Mouse (Mus musculus): Measurements from ENCODE around the gene Zfp428. TPM values are rescaled to one million over a fixed set of nuclear protein-coding genes. Genes with fewer than 3 reads are reported as not detected.

The Zfp428 gene
- polyA plus RNA-seq, 1 experiment from 2014 or later, result 26.3 TPM

DNA sequence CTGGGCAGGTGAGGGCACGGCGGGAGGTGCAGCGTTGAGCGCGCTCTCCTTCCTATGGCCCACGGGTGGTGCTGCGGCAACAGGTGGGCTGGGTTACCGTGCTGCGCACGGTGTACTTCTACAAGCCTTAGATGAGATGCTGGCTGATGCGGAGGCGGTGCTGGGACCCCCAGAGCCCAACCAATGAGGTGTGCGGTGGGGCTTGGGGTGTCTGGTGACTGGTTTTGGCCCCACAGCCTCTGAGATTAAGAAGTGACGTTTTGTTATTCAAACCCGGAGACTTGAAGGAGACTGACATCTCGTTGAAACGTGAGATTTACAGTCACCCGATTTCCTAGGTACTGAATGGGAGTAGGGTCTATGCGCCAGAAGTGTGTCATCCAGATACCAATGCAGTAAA, 27.5 kb downstream of the Zfp428 start:
- Histone ChIP-seq H3K4me2 (ENCODE audit: low read depth, low read length) (no peak overlapping the region), H3K36me3 (ENCODE audit: control insufficient read depth, insufficient read depth, low read length) (peaks cover 19% of the 10 kb centered on the region), H3K4me1 (ENCODE audit: control insufficient read depth, insufficient read depth, low read length) (peaks cover 14% of the 10 kb centered on the region), H3K27me3 (replicated peaks; ENCODE audit: control insufficient read depth, insufficient read depth, low read length) (no peaks in the 10 kb centered on the region), H3K4me3 (ENCODE audit: low read length) (no peak overlapping the region), H3K9me3 (ENCODE audit: control insufficient read depth, low read length) (no peaks in the 10 kb centered on the region), H3K27ac (ENCODE audit: low read length) (no peak overlapping the region), H3K9ac (ENCODE audit: low read depth, low read length) (no peak overlapping the region)
- 55% methylated on average over 19 of the region's 19 CpGs for WGBS
- no peak for ATAC-seq

DNA sequence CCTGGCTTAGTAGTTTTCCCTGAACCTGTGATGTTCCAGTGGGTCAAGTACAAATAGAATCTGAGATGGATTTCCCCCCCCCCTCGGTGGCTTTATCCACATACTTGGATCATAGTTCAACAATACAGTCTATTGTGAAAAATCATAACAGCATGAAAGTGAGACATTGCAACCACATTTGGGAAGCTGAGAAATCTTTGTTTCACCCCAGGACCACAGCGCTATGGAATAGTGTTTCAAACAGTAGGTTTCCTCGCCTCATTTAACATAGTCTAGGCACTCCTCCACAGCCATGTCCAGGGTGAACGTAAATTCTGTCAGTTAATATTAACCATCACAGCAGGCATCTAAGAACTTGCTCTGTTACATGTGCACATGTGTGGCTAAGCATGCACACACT, 30.3 kb downstream of the Zfp428 start:
- no peaks in the 10 kb centered on the region for H3K9me3 ChIP-seq (ENCODE audit: control insufficient read depth, low read length)
- H3K4me3 ChIP-seq (ENCODE audit: low read length), result no peak overlapping the region
- peaks cover 4% of the 10 kb centered on the region for H3K4me1 ChIP-seq (ENCODE audit: control insufficient read depth, insufficient read depth, low read length)
- H3K27me3 ChIP-seq (replicated peaks; ENCODE audit: control insufficient read depth, insufficient read depth, low read length), result no peaks in the 10 kb centered on the region
- 76% methylated on average over 4 of the region's 4 CpGs for whole genome bisulfite sequencing
- H3K27ac ChIP-seq (ENCODE audit: low read length), result no peak overlapping the region
- H3K9ac ChIP-seq (ENCODE audit: low read depth, low read length), result no peak overlapping the region
- no peak overlapping the region for H3K4me2 ChIP-seq (ENCODE audit: low read depth, low read length)
- no peak for ATAC-seq
- H3K36me3 ChIP-seq (ENCODE audit: control insufficient read depth, insufficient read depth, low read length), result peaks cover 19% of the 10 kb centered on the region

DNA sequence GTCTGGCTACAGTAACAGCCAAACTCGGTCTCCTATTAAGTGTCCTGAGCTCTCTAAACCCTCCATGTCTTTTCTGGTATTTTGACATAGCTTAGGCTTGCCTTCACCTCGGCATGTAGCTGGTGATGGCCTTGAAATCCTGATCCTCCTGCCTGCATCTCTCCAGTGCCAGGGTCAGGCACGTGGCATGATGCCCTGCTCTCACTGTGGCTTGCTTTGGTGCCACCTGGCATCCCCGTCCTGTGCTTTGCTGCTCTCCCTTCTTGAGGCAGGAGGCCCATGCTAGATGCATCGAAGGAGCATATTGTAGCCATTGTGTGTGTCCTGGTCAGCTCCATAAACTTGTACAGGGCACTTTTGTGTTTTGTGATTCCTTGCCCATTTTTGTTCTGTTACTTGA, 30.8 kb downstream of the Zfp428 start:
- no peak overlapping the region for H3K27ac ChIP-seq (ENCODE audit: low read length)

DNA sequence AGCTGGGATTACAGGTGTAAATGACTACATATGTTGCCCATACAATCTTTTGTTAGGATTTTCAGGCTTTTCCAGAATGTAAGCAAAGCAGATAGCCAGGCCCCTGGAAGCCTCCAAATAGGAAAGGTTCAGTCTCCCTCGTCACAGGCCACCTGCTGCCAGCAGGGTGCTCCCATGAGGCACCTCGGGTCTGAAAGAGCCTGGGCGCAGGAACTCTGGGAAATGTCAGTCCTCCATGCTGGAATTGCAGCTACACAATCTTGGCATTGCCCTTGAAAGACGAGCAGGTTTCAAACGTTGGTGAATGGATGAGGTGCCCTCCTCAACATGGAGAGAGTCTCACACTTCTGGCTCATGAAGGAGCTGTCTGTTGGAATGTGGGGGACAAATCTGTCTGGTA, 31.3 kb downstream of the Zfp428 start:
- Histone ChIP-seq H3K27me3 (replicated peaks; ENCODE audit: control insufficient read depth, insufficient read depth, low read length) (no peaks in the 10 kb centered on the region), H3K4me2 (ENCODE audit: low read depth, low read length) (no peak overlapping the region), H3K9me3 (ENCODE audit: control insufficient read depth, low read length) (no peaks in the 10 kb centered on the region), H3K4me3 (ENCODE audit: low read length) (no peak overlapping the region), H3K36me3 (ENCODE audit: control insufficient read depth, insufficient read depth, low read length) (peaks cover 17% of the 10 kb centered on the region), H3K27ac (ENCODE audit: low read length) (no peak overlapping the region), H3K9ac (ENCODE audit: low read depth, low read length) (no peak overlapping the region), H3K4me1 (ENCODE audit: control insufficient read depth, insufficient read depth, low read length) (no peaks in the 10 kb centered on the region)
- 40% methylated on average over 5 of the region's 5 CpGs for WGBS
- peak; percentile 32; the same call in 1 of the 2 replicates for ATAC-seq

More for the DNA sequence above, 30.8 kb downstream of the Zfp428 start:
- Histone ChIP-seq H3K4me3 (ENCODE audit: low read length) (no peak overlapping the region), H3K4me1 (ENCODE audit: control insufficient read depth, insufficient read depth, low read length) (no peaks in the 10 kb centered on the region), H3K36me3 (ENCODE audit: control insufficient read depth, insufficient read depth, low read length) (peaks cover 19% of the 10 kb centered on the region), H3K4me2 (ENCODE audit: low read depth, low read length) (no peak overlapping the region), H3K9ac (ENCODE audit: low read depth, low read length) (no peak overlapping the region), H3K9me3 (ENCODE audit: control insufficient read depth, low read length) (no peaks in the 10 kb centered on the region), H3K27me3 (replicated peaks; ENCODE audit: control insufficient read depth, insufficient read depth, low read length) (no peaks in the 10 kb centered on the region)
- no peak for ATAC-seq
- 82% methylated on average over 5 of the region's 5 CpGs for WGBS

DNA sequence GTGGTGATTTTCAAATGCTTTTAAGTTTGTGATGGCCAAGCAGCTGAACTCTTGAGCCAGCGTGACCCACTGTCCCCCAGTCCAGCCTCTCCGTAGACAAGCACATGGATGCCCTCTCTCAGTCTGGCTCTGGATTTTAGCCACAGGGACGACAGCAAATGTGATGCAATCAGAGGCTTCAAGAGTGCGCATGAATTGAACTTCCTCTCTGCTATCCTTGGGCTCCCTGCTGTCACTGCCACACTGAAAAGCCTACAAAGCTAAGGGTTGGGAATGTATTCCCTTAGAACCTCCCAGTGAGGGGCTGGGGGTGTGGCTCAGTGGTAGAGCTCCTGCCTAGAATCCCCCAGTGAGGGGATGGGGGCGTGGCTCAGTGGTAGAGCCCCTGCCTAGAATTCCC, 31.9 kb downstream of the Zfp428 start:
- Histone ChIP-seq H3K4me1 (ENCODE audit: control insufficient read depth, insufficient read depth, low read length) (no peaks in the 10 kb centered on the region), H3K4me3 (ENCODE audit: low read length) (no peak overlapping the region), H3K36me3 (ENCODE audit: control insufficient read depth, insufficient read depth, low read length) (peaks cover 12% of the 10 kb centered on the region; the same call in 1 of the 2 replicates), H3K9ac (ENCODE audit: low read depth, low read length) (no peak overlapping the region), H3K4me2 (ENCODE audit: low read depth, low read length) (no peak overlapping the region), H3K9me3 (ENCODE audit: control insufficient read depth, low read length) (no peaks in the 10 kb centered on the region), H3K27me3 (replicated peaks; ENCODE audit: control insufficient read depth, insufficient read depth, low read length) (no peaks in the 10 kb centered on the region), H3K27ac (ENCODE audit: low read length) (no peak overlapping the region)
- 81% methylated on average over 5 of the region's 5 CpGs for WGBS
- ATAC-seq, result no peak

DNA sequence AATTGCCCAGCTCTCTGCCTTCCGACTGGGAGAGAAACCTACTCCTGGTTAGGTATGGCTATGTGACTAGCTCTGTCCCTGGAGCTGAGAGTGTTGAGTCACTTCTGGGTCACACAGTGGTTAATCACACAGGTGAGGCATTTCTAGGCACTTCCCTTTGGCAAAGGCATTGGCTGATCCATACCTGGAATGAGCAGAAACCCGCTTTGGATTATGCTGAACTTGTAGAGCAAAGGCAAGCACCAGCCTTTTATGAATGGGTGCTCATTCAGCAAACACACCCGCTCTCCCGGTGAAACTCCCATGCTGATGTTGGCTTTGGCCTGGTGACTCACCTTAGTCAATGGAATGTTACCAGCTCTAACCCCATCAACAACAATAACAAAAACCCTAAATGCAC, 32.9 kb downstream of the Zfp428 start:
- H3K4me3 ChIP-seq (ENCODE audit: low read length), result no peak overlapping the region
- H3K9ac ChIP-seq (ENCODE audit: low read depth, low read length), result no peak overlapping the region
- no peak overlapping the region for H3K4me2 ChIP-seq (ENCODE audit: low read depth, low read length)
- 86% methylated on average over 4 of the region's 4 CpGs for WGBS
- no peak overlapping the region for H3K27ac ChIP-seq (ENCODE audit: low read length)
- no peak for ATAC-seq
- H3K4me1 ChIP-seq (ENCODE audit: control insufficient read depth, insufficient read depth, low read length), result no peaks in the 10 kb centered on the region
- peaks cover 2% of the 10 kb centered on the region; the same call in 1 of the 2 replicates for H3K9me3 ChIP-seq (ENCODE audit: control insufficient read depth, low read length)
- H3K27me3 ChIP-seq (replicated peaks; ENCODE audit: control insufficient read depth, insufficient read depth, low read length), result no peaks in the 10 kb centered on the region
- H3K36me3 ChIP-seq (ENCODE audit: control insufficient read depth, insufficient read depth, low read length), result peaks cover 10% of the 10 kb centered on the region; the same call in 1 of the 2 replicates

DNA sequence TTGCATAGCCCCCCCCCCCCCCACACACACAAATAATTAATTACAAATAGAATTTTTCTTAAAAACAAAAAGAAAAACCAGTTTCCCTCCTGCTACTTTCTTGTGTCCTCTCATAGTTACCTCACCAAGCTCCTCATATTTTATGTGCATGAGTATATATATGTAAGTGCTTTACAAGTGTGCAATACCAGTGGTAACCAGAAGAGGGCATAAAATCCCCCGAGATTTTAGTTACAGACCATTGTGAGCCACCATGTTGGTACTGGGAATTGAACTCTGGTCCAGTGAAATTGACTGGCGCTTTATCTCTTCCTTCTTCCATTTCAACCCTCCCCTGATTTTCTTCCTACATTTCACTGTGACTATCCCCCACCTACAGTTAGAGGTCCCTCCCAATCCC, 37.7 kb downstream of the Zfp428 start:
- ATAC-seq, result no peak
- Histone ChIP-seq H3K4me2 (ENCODE audit: low read depth, low read length) (no peak overlapping the region), H3K36me3 (ENCODE audit: control insufficient read depth, insufficient read depth, low read length) (0 out of 2 replicates have a peak, but pooled peaks cover 2% of the 10 kb centered on the region), H3K9me3 (ENCODE audit: control insufficient read depth, low read length) (peaks cover 3% of the 10 kb centered on the region; the same call in 1 of the 2 replicates), H3K9ac (ENCODE audit: low read depth, low read length) (no peak overlapping the region), H3K4me3 (ENCODE audit: low read length) (no peak overlapping the region), H3K4me1 (ENCODE audit: control insufficient read depth, insufficient read depth, low read length) (peaks cover 11% of the 10 kb centered on the region), H3K27me3 (replicated peaks; ENCODE audit: control insufficient read depth, insufficient read depth, low read length) (no peaks in the 10 kb centered on the region), H3K27ac (ENCODE audit: low read length) (no peak overlapping the region)
- 85% methylated on average over 2 of the region's 2 CpGs for WGBS

DNA sequence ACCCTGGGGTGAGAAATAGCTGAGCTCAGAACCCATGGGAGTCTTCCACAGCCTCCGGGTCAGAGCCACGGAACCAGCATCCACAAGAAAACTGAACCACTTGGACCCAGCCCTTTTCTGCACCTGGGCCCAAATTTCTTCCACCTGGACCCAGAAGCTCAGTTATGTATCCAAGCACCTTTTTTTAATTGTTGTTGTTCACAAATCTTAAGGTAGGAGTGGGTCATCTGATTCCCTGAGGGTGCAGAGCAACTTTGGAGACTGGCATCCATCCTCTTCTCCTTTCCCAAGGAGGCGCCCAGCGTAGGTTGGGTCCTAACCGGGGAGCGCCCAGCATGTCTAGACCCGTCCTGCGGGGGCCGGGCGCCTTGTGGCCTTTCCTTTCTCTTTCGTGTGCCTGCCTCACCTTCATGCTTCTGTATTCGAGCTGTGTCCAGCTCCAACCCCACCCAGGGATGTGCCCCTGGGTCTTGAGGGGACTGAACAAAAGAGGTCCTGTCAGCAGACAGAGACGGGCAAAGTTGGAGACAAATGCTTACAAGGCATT, 39.3 kb downstream of the Zfp428 start, which contains the start of the genes Pinlyp and Xrcc1:
TSS of gene Pinlyp (minus strand) at position 51 of the 547 bp plus-strand sequence.
TSS of gene Xrcc1 (plus strand) at position 222 of the 547 bp plus-strand sequence.
- no peak; the same call in 1 of the 2 replicates for ATAC-seq
- 31% methylated on average over 13 of the region's 13 CpGs for WGBS

DNA sequence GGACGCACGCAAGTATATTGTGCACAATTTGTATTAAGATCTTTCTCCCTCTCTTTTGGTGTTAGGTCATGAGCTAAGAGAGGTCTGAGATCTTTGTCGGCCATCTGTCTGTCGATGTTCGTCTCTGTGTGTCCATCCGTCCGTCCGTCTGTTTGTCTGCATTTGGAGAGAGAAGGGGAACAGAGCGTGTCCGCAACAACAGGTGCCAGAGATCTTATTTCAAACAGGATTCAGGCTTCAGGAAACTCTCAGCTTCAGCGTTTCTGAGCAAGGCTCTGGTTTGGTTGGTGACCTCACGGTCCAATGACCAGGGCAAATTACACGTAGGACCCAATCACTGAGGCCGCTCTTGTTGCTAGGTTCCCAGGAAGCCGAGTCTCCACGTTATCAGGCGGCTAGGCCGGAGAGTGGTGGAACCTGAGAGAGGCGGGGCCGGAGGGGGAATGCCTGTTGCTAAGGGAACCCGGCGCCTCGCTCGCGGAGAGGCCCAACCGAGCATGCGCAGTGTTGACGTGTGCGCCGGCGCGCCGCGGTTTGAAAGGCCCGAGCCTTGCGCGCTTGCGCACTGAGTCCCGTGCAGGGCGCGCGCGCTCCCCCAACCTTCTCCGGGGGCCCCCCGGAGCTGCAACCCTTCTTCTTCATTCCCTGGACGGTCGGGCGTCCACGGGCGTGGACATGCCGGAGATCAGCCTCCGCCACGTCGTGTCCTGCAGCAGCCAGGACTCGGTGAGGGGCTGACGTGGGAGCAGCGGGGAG, 40.0 kb downstream of the Zfp428 start:
- Histone ChIP-seq H3K4me1 (ENCODE audit: control insufficient read depth, insufficient read depth, low read length) (peaks cover 11% of the 10 kb centered on the region), H3K9me3 (ENCODE audit: control insufficient read depth, low read length) (peaks cover 3% of the 10 kb centered on the region; the same call in 1 of the 2 replicates), H3K4me3 (ENCODE audit: low read length) (peak overlapping the region; percentile 70), H3K27me3 (replicated peaks; ENCODE audit: control insufficient read depth, insufficient read depth, low read length) (no peaks in the 10 kb centered on the region), H3K27ac (ENCODE audit: low read length) (peak overlapping the region; percentile 74), H3K4me2 (ENCODE audit: low read depth, low read length) (peak overlapping the region; percentile 76), H3K36me3 (ENCODE audit: control insufficient read depth, insufficient read depth, low read length) (0 out of 2 replicates have a peak, but pooled peaks cover 3% of the 10 kb centered on the region), H3K9ac (ENCODE audit: low read depth, low read length) (peak overlapping the region; percentile 87)
- ATAC-seq, result peak; percentile 99
- under 1% methylated on average over 57 of the region's 57 CpGs for WGBS

More for the DNA sequence above, 39.3 kb downstream of the Zfp428 start, which contains the start of the genes Pinlyp and Xrcc1:
- Histone ChIP-seq H3K4me1 (ENCODE audit: control insufficient read depth, insufficient read depth, low read length) (peaks cover 11% of the 10 kb centered on the region), H3K9ac (ENCODE audit: low read depth, low read length) (peak within 1 kb of the TSS; percentile 87), H3K4me2 (ENCODE audit: low read depth, low read length) (peak within 1 kb of the TSS; percentile 76), H3K4me3 (ENCODE audit: low read length) (peak within 1 kb of the TSS; percentile 70), H3K27ac (ENCODE audit: low read length) (peak within 1 kb of the TSS; percentile 74), H3K36me3 (ENCODE audit: control insufficient read depth, insufficient read depth, low read length) (0 out of 2 replicates have a peak, but pooled peaks cover 3% of the 10 kb centered on the region), H3K9me3 (ENCODE audit: control insufficient read depth, low read length) (peaks cover 3% of the 10 kb centered on the region; the same call in 1 of the 2 replicates), H3K27me3 (replicated peaks; ENCODE audit: control insufficient read depth, insufficient read depth, low read length) (no peaks in the 10 kb centered on the region)
